Mouse (Mus musculus) liver, embryonic 11.5 days (tissue): ENCODE results near the gene Extl1. TPM values are rescaled to one million over a fixed set of nuclear protein-coding genes. Genes with fewer than 3 reads are reported as not detected.
"Not testable (repeated sequence)": the region's sequence is repeated elsewhere in the genome, so short reads cannot be mapped to it uniquely, and the experiment has no call there.

Experiments used
- ATAC-seq: fragments of 200-750 bp; cut with Nextera tagmentation; replicated peaks from 2 replicates; pipeline ENCODE4 v1.8.0; 2017; ENCODE audit warnings: moderate number of reproducible peaks, mild to moderate bottlenecking, moderate TSS enrichment, moderate library complexity; ENCODE audit not compliant: low FRiP score
- DNase-seq: peaks from one replicate; pipeline ENCODE4 v3.0.0-alpha.2; 2017; ENCODE audit warnings: low spot score
- H3K27ac ChIP-seq: fragments of 300-500 bp; sonication (generic); 2 replicates; pipeline ENCODE4 v1.5.1; 2014; ENCODE audit warnings: mild to moderate bottlenecking, low read depth, low read length, control low read depth
- H3K27me3 ChIP-seq: fragments of 300-500 bp; sonication (generic); replicated peaks from 2 replicates; pipeline ENCODE4 v1.6.1; 2014; ENCODE audit warnings: low read length, mixed read lengths; ENCODE audit not compliant: control insufficient read depth, insufficient read depth
- H3K36me3 ChIP-seq: fragments of 300-500 bp; sonication (generic); 2 replicates; pipeline ENCODE4 v1.6.1; 2014; ENCODE audit warnings: mild to moderate bottlenecking, low read length, moderate library complexity, mixed read lengths; ENCODE audit not compliant: control insufficient read depth, insufficient read depth
- H3K4me1 ChIP-seq: fragments of 300-500 bp; sonication (generic); replicated peaks from 2 replicates; pipeline ENCODE4 v1.6.1; 2014; ENCODE audit warnings: low read length, mixed read lengths; ENCODE audit not compliant: control insufficient read depth, insufficient read depth
- H3K4me2 ChIP-seq: fragments of 300-500 bp; sonication (generic); 2 replicates; pipeline ENCODE4 v1.6.1; 2014; ENCODE audit warnings: mild to moderate bottlenecking, control low read depth, moderate library complexity
- H3K4me3 ChIP-seq: fragments of 300-500 bp; sonication (generic); 2 replicates; pipeline ENCODE4 v1.5.1; 2014; ENCODE audit warnings: low read depth, low read length, control low read depth
- H3K9ac ChIP-seq: fragments of 300-500 bp; sonication (generic); 2 replicates; pipeline ENCODE4 v1.6.1; 2014; ENCODE audit warnings: low read depth, low read length, control low read depth
- H3K9me3 ChIP-seq: fragments of 300-500 bp; sonication (generic); 2 replicates; pipeline ENCODE4 v1.6.1; 2016; ENCODE audit warnings: low read length, inconsistent platforms, mixed read lengths; ENCODE audit not compliant: control insufficient read depth
- WGBS: fragments of 180-500 bp; shearing (Covaris S2); extraction: QIAGEN DNeasy Blood & Tissue Kit; methylation state at CpG from one replicate; pipeline ENCODE4 v1.1.7; 2014; 5-methylcytosine and 5-hydroxymethylcytosine counted together
- polyA plus RNA-seq: library from polyadenylated mRNA; unstranded; fragments of >200 nt; fragmentation: Nextera tagmentation; extraction: Ambion mirVana; gene quantifications from 2 replicates; pipeline ENCODE4 v1.2.1, GENCODE M21; 2014

The Extl1 gene
- polyA plus RNA-seq: 0.42 and 0.67 TPM in 2 replicates

DNA sequence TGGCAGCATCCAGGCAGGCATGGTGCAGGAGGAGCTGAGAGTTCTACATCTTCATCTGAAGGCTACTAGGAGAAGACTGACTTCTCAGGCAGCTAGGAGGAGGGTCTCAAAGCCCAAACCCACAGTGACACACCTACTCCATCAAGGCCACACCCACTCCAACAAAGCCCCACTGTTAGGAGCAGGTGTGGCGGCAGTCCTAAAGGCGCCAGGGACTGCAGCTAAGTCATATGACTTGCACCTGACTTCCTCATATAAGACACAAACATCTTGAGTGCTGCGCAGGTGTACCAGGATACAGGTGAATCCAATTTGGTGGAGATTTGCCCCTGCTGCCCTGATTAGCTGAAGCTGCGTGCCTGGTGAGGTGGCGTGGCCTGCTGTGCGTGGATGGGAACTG lies at the start of gene Extl1:
Gene Extl1, minus strand, starts transcription at position 101 of the 400 bp plus-strand sequence.
- H3K4me1 ChIP-seq, H3K9me3 ChIP-seq, DNase-seq, H3K27me3 ChIP-seq, H3K4me3 ChIP-seq, H3K9ac ChIP-seq, H3K4me2 ChIP-seq, H3K27ac ChIP-seq, H3K36me3 ChIP-seq, ATAC-seq: not testable (repeated sequence)
- 95% methylated on average over 2 of the region's 6 CpGs for WGBS

DNA sequence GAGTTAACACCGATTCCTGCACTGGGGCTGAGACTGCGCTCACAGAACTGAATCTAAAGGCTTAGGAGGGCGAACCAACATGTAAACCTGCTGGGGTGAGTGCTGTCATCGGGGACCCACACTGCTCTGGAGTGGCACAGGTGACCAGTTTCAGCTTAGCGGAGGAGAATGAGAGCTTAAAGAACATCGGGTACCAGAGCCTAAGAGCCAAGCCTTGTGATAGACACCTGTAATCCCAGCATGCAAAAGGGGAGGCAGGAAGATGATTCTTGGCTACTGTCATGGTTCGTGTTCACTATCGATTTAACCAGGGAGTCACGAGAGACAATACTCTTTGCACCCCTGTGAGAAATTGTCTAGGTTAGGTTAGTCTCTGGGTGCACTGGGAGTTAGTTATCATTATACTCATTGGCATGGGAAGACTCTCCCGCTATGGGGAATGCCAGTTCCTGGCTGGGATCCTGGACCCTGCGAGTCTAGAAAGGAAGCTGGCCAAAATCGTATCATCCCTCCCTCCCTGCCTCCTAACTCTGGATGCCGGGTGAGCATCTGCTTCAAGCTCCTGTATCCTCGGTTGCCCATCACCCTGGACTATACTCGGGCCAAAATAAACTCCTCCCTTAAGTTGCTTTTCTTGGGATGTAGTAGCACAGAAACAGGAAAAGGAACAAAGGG lies 49.2 kb upstream of the Extl1 start:
- DNase-seq (no peak), ATAC-seq (no peak)
- Histone ChIP-seq H3K27ac (no peak overlapping the region), H3K9me3 (no peaks in the 10 kb centered on the region), H3K9ac (no peak overlapping the region), H3K27me3 (no peaks in the 10 kb centered on the region), H3K4me1 (no peaks in the 10 kb centered on the region), H3K36me3 (no peaks in the 10 kb centered on the region), H3K4me2 (no peak overlapping the region), H3K4me3 (no peak overlapping the region)
- 86% methylated on average over 15 of the region's 15 CpGs for WGBS

DNA sequence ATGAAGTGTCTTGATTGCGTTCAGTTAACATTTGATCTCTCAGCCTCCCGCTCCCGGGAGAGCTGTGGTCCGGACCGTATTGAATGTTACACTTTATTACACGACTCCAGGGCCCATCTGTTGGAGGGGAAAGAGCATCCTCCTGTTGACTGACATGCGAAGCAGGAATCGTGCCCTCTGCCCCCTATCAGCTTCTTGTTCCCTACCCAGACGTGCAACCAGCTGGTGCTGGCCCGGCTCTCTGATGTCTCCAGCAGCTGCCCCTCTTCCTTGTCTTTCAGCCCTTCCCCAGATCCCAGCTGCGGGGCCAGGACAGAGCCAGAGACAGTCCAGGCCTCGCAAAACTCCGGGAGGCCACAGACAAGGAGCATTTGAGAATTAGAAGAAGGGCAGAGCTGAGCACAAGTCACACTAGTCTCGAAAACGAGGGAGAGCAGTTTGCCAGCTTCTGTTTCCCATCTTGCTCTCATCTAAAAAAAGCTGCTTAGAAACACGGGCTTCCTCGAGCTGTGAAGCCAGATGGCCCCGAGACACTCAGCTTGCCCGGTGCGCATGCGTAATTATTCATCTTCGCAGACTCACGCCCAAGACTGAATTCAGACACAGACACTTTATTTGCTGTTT lies 46.8 kb upstream of the Extl1 start:
- Histone ChIP-seq H3K4me3 (no peak overlapping the region), H3K9me3 (no peaks in the 10 kb centered on the region), H3K4me1 (no peaks in the 10 kb centered on the region), H3K9ac (no peak overlapping the region), H3K27me3 (no peaks in the 10 kb centered on the region), H3K27ac (no peak overlapping the region), H3K4me2 (no peak overlapping the region), H3K36me3 (no peaks in the 10 kb centered on the region)
- no peak for ATAC-seq
- no peak for DNase-seq
- WGBS: 54% methylated on average over 23 of the region's 23 CpGs

DNA sequence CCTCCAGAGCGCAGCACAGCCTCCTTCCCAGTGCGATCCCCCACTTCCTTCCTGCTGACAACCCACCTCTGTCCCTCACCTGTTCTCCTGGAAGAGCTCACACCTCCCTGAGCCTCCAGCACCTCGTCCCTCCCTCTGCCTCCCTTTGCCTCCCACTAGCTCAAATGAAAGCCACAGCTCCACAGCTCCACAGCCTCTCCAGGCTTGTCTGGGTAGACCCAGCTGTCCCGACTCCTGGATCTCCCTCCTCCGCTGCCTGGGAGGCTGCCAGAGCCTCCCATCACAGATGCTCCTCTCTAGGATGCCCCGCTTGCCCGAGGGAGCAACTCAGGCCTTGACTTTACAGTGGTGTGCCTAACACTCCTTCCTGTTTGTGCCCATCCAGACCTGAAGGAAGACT lies 41.4 kb upstream of the Extl1 start:
- Histone ChIP-seq H3K9ac (no peak overlapping the region), H3K4me2 (no peak overlapping the region), H3K4me3 (no peak overlapping the region), H3K27ac (no peak overlapping the region), H3K4me1 (no peaks in the 10 kb centered on the region), H3K27me3 (no peaks in the 10 kb centered on the region), H3K36me3 (no peaks in the 10 kb centered on the region), H3K9me3 (no peaks in the 10 kb centered on the region)
- no peak for DNase-seq
- 77% methylated on average over 7 of the region's 7 CpGs for WGBS
- no peak for ATAC-seq

DNA sequence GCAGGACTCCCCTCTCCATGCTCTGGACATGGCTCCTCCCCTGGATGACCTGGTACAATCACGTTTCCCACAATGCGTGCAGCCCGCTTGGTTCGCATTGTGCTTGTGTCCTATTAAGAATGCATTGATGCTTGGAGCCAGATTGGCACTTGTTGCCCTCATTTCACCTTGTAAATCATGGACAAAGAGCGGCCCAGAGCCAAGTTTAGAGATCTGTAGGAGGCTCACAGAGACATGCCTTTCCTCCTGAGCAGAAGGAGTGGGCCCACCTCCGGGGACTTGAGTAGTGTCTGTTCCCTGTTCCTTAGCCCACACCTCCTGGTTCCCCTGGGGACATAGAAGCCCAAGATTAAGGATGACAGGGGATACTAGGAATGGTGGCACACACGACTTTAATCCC lies 40.3 kb upstream of the Extl1 start:
- Histone ChIP-seq H3K9me3 (no peaks in the 10 kb centered on the region), H3K4me2 (no peak overlapping the region), H3K27me3 (no peaks in the 10 kb centered on the region), H3K9ac (no peak overlapping the region), H3K4me3 (no peak overlapping the region), H3K4me1 (no peaks in the 10 kb centered on the region), H3K36me3 (no peaks in the 10 kb centered on the region), H3K27ac (no peak overlapping the region)
- no peak for DNase-seq
- ATAC-seq: no peak
- WGBS: 90% methylated on average over 7 of the region's 7 CpGs

DNA sequence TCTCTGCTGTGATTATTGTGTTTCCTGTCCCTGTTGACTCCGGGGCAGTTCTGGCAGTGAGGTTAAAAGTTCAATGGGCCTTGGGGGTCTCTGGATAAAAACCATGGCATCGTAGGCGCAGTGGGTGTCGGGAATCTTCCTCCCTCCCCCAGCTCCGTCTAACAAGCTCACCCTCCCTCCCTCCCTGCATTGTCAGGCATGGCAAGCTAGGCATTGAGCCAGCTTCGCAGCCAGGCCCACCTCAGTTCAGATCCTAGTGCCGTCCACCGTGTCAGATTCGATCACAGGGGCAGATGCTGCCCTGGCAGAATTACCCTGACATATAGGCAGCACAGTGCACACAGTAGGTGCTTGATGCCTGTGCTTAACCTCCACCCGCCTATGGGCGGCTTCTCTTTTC lies 38.3 kb upstream of the Extl1 start:
- WGBS: 75% methylated on average over 11 of the region's 11 CpGs
- Histone ChIP-seq H3K4me1 (no peaks in the 10 kb centered on the region), H3K36me3 (0 out of 2 replicates have a peak, but pooled peaks cover 2% of the 10 kb centered on the region), H3K27ac (no peak overlapping the region), H3K9ac (no peak overlapping the region), H3K4me3 (no peak overlapping the region), H3K9me3 (no peaks in the 10 kb centered on the region), H3K27me3 (no peaks in the 10 kb centered on the region), H3K4me2 (no peak overlapping the region)
- ATAC-seq (no peak), DNase-seq (no peak)

DNA sequence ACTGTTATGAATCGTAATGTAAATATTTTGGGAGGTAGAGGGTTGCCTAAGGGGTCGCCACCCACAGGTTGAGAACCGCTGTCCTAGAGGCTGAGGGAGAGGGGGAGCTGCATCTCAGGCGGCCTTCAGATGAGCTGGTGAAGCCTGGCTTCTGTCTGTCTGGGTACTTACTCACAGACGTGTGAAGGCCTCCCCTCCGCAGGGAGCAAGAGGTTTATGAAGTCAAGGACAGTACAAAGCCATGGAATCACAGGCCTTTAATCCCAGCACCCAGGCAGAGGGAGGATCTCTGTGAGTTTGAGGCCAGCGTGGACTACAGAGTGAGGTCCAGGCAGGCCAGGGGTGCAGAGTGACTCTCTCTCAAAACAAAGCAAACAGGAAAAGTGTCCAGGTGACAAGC lies 33.5 kb upstream of the Extl1 start:
- H3K4me1 ChIP-seq: no peaks in the 10 kb centered on the region
- no peak overlapping the region for H3K4me3 ChIP-seq
- no peak overlapping the region for H3K9ac ChIP-seq
- no peaks in the 10 kb centered on the region for H3K9me3 ChIP-seq
- peaks cover 2% of the 10 kb centered on the region; the same call in 1 of the 2 replicates for H3K36me3 ChIP-seq
- DNase-seq (no peak), ATAC-seq (no peak)
- H3K27ac ChIP-seq: no peak overlapping the region
- H3K4me2 ChIP-seq: no peak overlapping the region
- WGBS: 74% methylated on average over 7 of the region's 7 CpGs
- H3K27me3 ChIP-seq: no peaks in the 10 kb centered on the region

DNA sequence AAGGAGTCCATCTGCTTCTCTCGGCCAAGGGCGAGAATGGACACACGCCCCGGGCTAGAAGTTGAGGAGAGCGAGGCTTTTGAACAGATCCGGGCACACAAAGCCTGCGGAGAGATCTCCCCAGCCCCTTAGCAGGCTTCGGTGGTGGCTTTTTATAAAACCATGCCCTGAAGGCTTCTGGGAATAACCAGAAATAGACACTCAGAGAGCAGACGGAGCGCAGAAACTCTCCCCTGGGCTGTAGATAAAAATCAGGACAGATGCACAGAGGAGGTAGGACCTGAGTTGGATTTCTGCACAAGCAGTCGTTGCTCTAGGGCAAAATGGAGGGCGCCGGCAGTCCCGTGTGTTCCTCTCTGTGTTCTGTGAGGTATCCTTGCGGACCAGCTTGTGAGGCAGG lies 33.0 kb upstream of the Extl1 start:
- H3K36me3 ChIP-seq: peaks cover 2% of the 10 kb centered on the region; the same call in 1 of the 2 replicates
- no peaks in the 10 kb centered on the region for H3K9me3 ChIP-seq
- H3K4me1 ChIP-seq: no peaks in the 10 kb centered on the region
- no peak overlapping the region for H3K9ac ChIP-seq
- no peak for DNase-seq
- H3K4me2 ChIP-seq: no peak overlapping the region
- 77% methylated on average over 15 of the region's 15 CpGs for WGBS
- H3K4me3 ChIP-seq: no peak overlapping the region
- no peaks in the 10 kb centered on the region for H3K27me3 ChIP-seq
- H3K27ac ChIP-seq: no peak overlapping the region
- no peak for ATAC-seq

DNA sequence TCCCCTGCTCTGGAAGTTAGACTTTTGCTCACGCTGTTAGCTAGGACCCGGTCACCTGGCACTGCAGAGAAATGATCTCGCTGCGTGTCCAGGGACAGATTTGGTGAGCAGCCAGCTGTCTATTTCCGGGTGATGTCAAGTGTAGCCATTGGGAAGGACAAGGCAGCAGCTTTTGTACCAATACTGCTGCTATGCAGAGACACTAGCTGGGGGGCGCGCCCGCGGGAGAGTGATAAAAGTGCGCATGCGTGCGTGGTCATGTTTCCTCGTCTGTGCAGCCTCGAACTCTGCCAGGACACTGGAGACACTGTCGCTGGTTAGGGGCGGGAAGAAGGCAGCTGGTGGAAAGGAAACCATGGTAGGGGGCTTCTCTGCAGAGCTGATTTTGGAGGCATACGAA lies 32.5 kb upstream of the Extl1 start:
- Histone ChIP-seq H3K9ac (no peak overlapping the region), H3K4me2 (no peak overlapping the region), H3K27me3 (no peaks in the 10 kb centered on the region), H3K9me3 (no peaks in the 10 kb centered on the region), H3K4me1 (no peaks in the 10 kb centered on the region), H3K27ac (no peak overlapping the region), H3K36me3 (peaks cover 2% of the 10 kb centered on the region; the same call in 1 of the 2 replicates), H3K4me3 (no peak overlapping the region)
- ATAC-seq (no peak), DNase-seq (no peak)
- 80% methylated on average over 17 of the region's 17 CpGs for WGBS
